Mouse (Mus musculus): ENCODE results near the gene Fbxo2.

- TF ChIP-seq ZC3H11A (IDR thresholded peaks at IDR 0.05; ENCODE audit: borderline replicate concordance, low read depth, low read length) (no peak), HCFC1 (IDR thresholded peaks at IDR 0.05; ENCODE audit: borderline replicate concordance, insufficient read depth, low read length) (no peak)
Observed at GRCm38 (mm10) chr4:148169586-148169985, 9.2 kb downstream of the Fbxo2 start.

Measured in ES-E14 (cell line).